Mouse (Mus musculus): ENCODE results near the gene Frmd8.

Gene Frmd8

GRCm38 (mm10) chr19:5806809-5807205 is 68.3 kb downstream of the Frmd8 start:
- no peak for DNase-seq (ENCODE audit: low read depth, low spot score)

- no peak for DNase-seq (ENCODE audit: low read depth, low spot score)
Observed at GRCm38 (mm10) chr19:5806051-5806808, 68.8 kb downstream of the Frmd8 start.

- DNase-seq (ENCODE audit: low read depth, low spot score): peak; percentile 90
Observed at GRCm38 (mm10) chr19:5804371-5804899, 70.6 kb downstream of the Frmd8 start.

- DNase-seq (ENCODE audit: low read depth, low spot score): no peak
Observed at GRCm38 (mm10) chr19:5803881-5804279, 71.2 kb downstream of the Frmd8 start.

GRCm38 (mm10) chr19:5803041-5803880 is 71.8 kb downstream of the Frmd8 start:
- DNase-seq (ENCODE audit: low read depth, low spot score): peak; percentile 97

GRCm38 (mm10) chr19:5802787-5803040 is 72.4 kb downstream of the Frmd8 start:
- no peak for DNase-seq (ENCODE audit: low read depth, low spot score)

GRCm38 (mm10) chr19:5802011-5802786 is 72.9 kb downstream of the Frmd8 start:
- DNase-seq (ENCODE audit: low read depth, low spot score): peak; percentile 93

- DNase-seq (ENCODE audit: low read depth, low spot score): no peak
Observed at GRCm38 (mm10) chr19:5801432-5801964, 73.6 kb downstream of the Frmd8 start.

GRCm38 (mm10) chr19:5800632-5801431 is 74.2 kb downstream of the Frmd8 start:
- no peak for DNase-seq (ENCODE audit: low read depth, low spot score)

GRCm38 (mm10) chr19:5800350-5800631 is 74.8 kb downstream of the Frmd8 start:
- no peak for DNase-seq (ENCODE audit: low read depth, low spot score)
